Mouse (Mus musculus): ENCODE measurements around the gene Mup20. TPM values are rescaled to one million over a fixed set of nuclear protein-coding genes. Genes with fewer than 3 reads are reported as not detected.
"Not testable (repeated sequence)": the region's sequence is repeated elsewhere in the genome, so short reads cannot be mapped to it uniquely, and the experiment has no call there.

The Mup20 gene
- polyA plus RNA-seq, 1 experiment from 2014 or later, result not detected

DNA sequence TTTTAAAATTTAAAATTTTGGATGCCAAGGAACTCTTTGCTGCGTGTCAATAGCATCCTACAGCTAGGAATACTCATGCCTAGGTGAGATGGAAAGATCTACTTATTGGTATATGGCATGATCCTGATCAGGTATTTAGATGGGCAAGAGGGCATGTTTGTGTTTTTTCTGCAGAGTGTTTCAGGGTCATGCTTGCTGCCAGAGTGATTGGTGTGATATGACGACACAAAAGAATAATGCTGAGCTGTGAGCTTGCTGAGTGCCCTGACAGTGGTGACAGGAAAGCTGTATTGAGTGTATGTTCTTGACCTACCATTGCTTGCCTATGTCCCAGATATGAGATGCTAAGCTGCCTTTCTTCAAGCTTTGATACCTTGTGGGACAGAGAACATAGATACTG, 30.8 kb downstream of the Mup20 start:
- no peak overlapping the region for H3K27ac ChIP-seq (ENCODE audit: low read length)
- H3K36me3 ChIP-seq (ENCODE audit: control insufficient read depth, insufficient read depth, low read length), result no peaks in the 10 kb centered on the region
- H3K4me2 ChIP-seq (ENCODE audit: low read depth, low read length), result no peak overlapping the region
- H3K27me3 ChIP-seq (replicated peaks; ENCODE audit: control insufficient read depth, insufficient read depth, low read length), result no peaks in the 10 kb centered on the region
- H3K4me1 ChIP-seq (ENCODE audit: control insufficient read depth, insufficient read depth, low read length), result no peaks in the 10 kb centered on the region
- no peaks in the 10 kb centered on the region for H3K9me3 ChIP-seq (ENCODE audit: control insufficient read depth, low read length)
- no peak overlapping the region for H3K4me3 ChIP-seq (ENCODE audit: low read length)
- ATAC-seq, result no peak
- 85% methylated on average over 2 of the region's 2 CpGs for WGBS
- H3K9ac ChIP-seq (ENCODE audit: low read depth, low read length), result no peak overlapping the region

DNA sequence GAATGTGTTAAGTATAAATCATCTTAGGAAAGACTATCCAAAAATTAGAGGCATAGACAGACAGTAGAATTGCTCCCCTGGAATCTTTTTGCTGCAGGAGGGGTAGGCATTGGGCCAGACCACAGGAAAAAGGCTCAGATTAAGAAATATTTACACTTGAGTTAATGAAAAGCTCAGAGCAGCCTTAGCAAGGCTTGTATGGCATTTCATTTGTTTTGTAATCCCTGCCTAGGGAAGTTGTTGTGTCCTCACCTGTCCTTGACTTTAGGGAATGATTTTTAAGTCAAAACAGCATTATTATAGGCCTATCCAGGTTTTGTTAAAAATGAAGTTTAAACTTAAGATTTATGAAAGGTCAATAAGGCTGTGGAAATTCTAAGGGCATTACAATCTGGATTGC, 33.4 kb downstream of the Mup20 start:
- not testable (repeated sequence) for H3K27me3 ChIP-seq (replicated peaks; ENCODE audit: control insufficient read depth, insufficient read depth, low read length); H3K36me3 ChIP-seq (ENCODE audit: control insufficient read depth, insufficient read depth, low read length); H3K4me3 ChIP-seq (ENCODE audit: low read length)

More for the DNA sequence above, 33.4 kb downstream of the Mup20 start:
- H3K4me1 ChIP-seq (ENCODE audit: control insufficient read depth, insufficient read depth, low read length); H3K27ac ChIP-seq (ENCODE audit: low read length); ATAC-seq; H3K9me3 ChIP-seq (ENCODE audit: control insufficient read depth, low read length); H3K9ac ChIP-seq (ENCODE audit: low read depth, low read length); H3K4me2 ChIP-seq (ENCODE audit: low read depth, low read length): not testable (repeated sequence)

Other genes with a start within 250 kb of the Mup20 start
- not detected in 2 replicates for gene Mup5, start 218.9 kb downstream of the Mup20 start, polyA plus RNA-seq (2015; fragmentation: Nextera tagmentation; extraction: Ambion mirVana)
- gene Mup3, start 33.2 kb upstream of the Mup20 start, polyA plus RNA-seq (2015; fragmentation: Nextera tagmentation; extraction: Ambion mirVana), result not detected in 2 replicates
- not detected in 2 replicates for gene Mup21, start 96.7 kb upstream of the Mup20 start, polyA plus RNA-seq (2015; fragmentation: Nextera tagmentation; extraction: Ambion mirVana)
- gene Zfp37, start 176.9 kb upstream of the Mup20 start, polyA plus RNA-seq (2015; fragmentation: Nextera tagmentation; extraction: Ambion mirVana), result 4.8 and 5.3 TPM in 2 replicates
- 20.4 and 21.2 TPM in 2 replicates for gene Slc31a2, start 208.4 kb upstream of the Mup20 start, polyA plus RNA-seq (2015; fragmentation: Nextera tagmentation; extraction: Ambion mirVana)